Mouse (Mus musculus) c-Kit-positive CD71-positive TER-119-negative erythroid progenitor cells, embryonic 14.5 days (primary cell): ENCODE data around the gene Gm8994.
"Not testable (repeated sequence)": the region's sequence is repeated elsewhere in the genome, so short reads cannot be mapped to it uniquely, and the experiment has no call there.

ENCODE experiments used
- DNase-seq: peaks from one replicate; pipeline ENCODE4 v3.0.0-alpha.2; 2013; ENCODE audit warnings: low read depth

Gm8994 gene

DNA sequence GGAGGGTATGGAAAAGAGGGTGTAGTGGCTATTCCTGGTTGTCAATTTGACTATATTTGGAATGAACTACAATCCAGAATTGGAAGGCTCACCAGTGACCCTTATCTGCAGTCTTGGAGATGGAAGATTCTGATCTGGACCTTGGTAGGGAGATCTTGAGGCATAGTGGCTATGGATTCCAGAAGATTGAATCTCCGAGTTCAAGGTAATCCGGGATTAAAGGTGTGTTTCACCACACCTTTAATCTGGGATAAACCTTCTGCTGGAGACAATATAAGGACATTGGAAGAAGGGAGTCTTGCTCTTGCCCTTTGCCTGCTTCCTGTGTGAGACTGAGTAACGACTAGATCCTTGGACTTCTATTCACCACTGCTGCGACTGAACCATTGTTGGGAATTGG lies at the start of gene Gm8994:
TSS of gene Gm8994 (plus strand) at position 301 of the 400 bp plus-strand sequence.
- DNase-seq = not testable (repeated sequence)

DNA sequence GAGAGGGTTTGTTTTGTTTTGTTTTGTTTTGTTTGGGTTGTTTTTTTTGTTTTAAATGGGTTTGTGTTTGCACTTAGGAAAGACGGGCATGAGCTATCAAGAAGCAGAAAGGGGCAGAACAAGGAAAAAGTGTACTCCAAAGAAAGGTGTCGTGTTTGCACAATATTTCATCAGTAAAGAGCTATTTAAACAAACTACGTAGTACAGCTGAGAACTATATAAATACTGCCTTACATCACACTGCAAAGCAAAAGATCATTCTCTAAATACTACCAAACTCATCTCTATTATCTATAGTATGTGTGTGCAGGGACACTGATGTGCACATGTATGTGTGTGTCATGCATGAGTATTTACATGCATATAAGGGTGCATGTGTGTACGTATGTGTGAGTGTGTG lies 49.7 kb upstream of the Gm8994 start:
- DNase-seq = no peak

DNA sequence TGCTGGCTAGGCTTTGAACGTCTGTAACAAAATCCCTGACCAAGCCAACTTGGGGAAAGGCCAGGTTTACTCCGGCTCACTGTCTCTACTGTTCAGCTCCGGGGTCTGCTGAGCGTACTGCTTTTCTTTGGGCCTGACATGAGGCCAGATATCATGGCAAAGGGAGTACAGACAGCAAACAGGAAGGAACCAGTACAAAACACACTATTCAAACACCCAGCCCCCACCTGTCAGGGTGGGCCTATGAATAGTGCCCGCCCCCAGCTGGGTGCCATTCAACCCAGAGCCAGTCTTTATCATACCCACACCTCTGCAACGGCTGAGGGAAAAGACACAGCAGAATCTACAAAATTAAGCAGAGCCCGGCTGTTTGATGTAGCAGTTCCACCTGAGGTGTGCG lies 42.8 kb upstream of the Gm8994 start:
- DNase-seq = no peak

DNA sequence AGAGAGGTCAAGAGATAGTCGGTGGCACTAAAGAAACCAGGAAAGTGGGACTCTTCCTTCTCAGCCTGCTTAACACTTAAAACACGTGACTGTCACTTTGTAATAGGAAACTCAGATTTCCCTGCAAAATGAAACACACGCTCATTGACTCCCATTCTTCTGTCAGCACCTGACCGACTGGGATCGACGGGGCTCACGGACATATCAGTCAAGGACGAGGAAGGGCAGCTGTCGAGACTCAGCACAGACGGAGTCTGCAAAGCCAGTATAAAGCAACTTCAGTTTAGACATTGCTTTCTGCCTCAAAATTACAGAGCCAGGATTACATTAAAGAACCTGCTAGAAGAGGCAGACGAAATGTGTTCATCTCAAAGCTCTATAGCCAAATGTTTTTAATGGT lies 41.2 kb upstream of the Gm8994 start:
- DNase-seq = no peak

DNA sequence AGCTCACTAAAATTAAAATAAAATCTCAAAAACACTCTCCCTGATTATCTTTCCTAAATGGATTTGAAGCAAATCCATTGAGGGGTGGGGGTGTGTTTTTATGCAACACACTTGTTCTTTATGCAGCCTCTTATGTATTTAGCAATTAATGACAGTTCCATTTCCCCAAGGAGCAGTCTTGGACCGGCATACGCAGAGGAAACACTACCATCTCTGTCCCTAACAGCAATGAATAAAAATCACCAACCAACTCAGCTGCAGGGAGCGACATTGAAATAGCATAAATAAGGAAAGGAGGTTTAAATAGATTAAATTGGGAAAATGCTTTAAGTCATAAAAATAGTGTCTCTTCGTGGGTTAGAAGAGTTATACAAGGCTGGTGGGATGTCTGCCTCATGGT lies 40.8 kb upstream of the Gm8994 start:
- no peak for DNase-seq

DNA sequence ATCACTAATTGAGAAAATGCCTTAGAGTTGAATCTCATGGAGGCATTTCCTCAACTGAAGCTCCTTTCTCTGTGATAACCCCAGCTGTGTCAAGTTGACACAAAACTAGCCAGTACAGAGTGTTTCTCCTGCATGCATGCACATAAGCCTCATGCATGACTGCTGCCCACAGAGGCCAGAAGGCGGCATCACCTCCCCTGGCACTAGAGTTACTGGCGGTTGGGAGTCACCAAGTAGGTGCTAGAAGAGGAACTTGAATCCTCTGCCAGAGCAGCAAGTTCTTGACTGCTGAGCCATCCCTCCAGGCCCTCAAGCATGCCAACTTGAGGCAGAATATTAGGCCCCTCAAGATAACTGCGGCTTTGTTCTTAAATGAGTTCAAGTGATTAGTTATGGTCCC lies 35.9 kb upstream of the Gm8994 start:
- no peak for DNase-seq

DNA sequence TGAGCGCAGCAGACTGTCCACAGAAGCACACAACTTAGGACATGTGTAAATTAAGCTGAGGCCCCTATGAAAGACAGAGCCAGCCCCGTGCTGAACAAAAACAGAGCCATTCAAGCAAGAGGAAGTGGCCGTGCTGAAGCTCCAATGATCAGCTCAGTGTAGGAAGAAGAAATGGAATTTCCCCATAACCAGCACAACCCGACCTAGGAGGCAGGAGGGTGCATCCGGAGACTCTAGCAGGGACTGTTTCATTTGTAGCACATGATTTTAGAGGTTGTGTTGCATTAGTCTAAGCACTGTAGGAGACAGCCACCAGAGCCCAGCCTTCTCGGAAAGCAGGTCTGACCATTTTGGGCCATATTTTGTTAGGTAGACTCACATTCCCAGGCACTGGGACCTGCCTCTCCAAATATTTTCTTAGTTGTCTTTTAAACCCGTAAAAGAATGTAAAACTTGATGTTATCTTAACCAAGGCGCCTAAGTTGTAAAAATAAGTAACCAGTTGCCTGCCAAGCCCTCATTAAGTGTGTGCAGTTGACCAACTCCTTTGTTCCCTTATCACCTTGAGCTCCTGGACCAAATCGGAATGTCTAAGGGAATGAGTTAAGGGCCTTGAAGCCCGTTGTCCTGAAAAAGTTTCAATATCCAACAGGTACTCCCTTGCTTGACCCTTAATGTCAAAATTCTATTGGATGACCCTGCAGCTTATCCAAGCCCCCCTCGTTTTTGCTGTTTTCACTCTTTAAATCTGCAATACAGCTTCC lies 35.2 kb upstream of the Gm8994 start:
- DNase-seq = no peak

DNA sequence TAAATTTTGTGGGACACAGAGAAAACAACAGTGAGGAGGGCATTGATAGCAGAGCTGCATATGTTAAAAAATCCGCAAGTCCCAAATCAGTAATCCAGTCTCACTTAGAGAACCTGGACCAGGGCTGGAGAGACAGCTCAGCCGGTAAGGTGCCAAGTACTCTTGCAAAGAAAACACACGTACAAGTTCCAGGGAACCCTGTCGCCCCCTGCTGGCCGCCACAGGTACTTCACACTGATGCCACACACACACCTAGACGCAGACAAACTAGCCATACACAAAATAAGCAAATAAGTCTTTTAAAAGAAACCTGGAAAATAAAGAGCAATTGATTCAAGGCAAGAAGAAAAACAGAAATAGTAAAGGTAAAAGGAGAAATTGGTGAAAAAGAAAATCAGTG lies 33.6 kb upstream of the Gm8994 start:
- DNase-seq = no peak

DNA sequence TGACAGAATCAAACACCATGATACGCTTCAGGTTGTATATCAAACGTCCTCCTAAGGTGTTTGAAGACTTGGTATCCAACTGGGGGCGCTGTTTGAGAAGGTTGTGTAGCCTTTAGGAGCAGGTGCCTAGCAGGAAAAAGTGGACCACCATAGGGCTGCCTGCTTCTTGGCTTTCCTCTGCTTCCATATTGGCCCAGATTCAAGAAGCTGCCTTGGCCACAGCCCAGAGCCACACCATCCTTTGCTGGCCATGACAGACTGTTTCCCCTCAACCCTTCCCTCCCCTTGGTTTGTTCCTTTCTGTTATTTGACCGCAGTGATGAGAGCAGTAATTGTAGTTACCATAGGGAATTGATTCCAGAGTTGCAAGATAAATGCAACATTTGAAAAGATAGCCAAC lies 31.5 kb upstream of the Gm8994 start:
- no peak for DNase-seq

DNA sequence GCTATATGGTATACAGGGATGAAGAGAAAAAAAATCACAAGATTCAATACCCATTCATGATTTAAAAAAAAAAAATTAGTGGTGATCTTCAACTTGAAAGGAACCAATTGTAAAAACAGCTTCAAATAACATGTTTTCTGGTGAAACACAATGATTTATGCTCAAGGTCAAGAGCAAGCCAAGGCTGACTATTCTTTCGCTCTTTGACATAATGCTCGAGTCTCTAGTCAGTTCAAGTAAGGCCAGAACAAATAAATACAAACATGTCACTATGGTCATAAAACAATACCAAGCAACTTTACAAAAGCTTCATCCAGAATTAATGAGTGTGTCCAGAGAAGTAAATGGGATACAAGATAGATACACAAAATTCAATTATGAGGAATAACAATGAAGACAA lies 31.1 kb upstream of the Gm8994 start:
- DNase-seq = no peak

DNA sequence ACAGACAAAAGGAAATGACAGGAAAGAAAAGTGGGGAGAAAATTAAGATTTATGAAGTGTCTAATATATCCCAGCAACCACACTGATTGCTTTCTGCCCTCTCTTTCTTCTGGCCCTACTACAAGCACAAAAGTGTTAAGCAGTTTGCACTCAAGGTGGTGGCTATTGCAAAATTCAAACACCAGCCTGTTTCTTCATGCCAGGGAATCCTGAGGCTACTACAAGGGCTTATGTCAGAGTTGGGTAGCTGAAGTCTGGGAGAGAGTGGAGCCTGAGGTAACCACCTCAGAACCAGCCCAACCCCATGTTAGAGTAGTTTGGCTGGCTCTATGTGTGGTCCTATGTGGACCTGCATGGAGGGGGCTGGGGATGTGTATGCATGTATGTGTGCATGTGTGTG lies 23.8 kb upstream of the Gm8994 start:
- DNase-seq = no peak

DNA sequence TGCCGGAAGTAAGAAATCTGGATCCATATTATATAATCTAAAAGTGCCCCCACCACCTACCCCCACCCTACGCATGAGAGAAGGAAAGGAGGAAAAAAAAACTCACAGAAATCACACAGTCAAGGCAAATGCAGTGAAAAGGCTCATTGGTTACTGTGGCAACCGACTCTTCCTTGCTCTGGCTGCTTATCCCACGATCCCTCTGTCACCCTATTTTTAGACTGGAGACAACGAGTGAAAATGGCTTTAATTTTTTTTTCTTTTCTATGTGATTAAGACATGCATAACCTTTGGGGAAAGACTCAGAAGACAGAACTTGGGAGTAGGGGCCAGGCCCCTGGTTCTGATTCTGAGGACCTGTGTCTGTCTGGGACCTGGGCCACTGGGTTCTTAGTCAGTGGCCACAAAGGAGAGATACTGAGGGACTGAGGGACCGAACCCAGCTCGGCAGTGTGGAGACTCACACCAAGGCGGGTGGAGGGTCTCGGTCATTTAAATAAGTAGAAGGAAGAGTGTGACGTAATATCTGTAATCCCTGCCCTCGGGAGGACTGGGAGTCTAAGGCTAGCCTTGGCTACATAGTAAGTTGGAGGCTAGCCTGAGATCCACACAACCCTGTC lies 22.9 kb upstream of the Gm8994 start:
- DNase-seq = no peak

DNA sequence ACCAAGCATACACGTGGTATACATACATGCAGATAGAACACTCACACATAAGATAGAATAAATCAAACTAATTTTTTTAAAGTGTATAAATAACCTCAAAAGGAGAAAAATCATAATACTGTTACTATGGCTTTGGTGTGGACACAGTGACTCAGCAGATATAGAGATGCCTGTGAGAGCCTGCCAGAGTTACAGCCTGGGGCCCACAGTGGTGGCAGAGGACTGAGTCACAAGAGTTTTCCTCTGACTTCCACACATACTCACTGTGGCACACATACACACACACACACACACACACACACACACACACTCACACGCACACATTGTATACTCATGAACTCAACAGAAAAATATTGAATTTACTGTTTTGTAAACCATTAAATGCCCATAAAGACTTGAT lies 17.9 kb upstream of the Gm8994 start:
- DNase-seq = no peak

DNA sequence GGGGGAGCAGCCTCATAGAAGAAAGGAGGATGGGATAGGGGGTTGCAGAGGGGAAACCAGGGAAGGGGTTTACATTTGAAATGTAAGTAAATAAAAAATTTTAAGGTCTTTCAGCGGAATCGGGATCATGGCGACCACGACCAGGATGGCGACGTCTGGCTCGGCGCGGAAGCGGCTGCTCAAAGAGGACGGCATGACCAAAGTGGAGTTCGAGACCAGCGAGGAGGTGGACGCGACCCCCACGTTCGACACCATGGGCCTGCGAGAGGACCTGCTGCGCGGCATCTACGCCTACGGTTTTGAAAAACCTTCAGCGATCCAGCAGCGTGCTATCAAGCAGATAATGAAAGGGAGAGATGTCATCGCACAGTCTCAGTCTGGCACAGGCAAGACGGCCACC lies 1.1 kb downstream of the Gm8994 start:
- not testable (repeated sequence) for DNase-seq

DNA sequence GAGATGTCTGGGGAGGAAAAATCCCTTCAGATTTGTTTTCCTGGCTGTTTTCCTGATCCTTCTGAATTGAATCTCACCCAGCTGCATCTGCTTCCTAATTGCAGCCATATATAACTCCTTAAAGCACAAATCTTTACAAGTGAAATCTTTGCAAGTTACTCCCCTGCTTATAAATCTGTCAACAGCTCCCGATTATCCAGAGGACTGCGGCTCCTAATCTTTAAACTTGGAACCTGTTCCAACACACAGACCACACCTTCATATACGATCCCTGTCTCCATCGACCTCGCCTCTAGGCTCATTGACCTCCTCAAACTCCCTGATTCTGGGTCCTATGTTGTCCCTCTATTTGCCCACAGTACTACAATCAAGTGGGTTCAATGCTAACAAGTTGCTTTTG lies 13.3 kb downstream of the Gm8994 start:
- no peak for DNase-seq

DNA sequence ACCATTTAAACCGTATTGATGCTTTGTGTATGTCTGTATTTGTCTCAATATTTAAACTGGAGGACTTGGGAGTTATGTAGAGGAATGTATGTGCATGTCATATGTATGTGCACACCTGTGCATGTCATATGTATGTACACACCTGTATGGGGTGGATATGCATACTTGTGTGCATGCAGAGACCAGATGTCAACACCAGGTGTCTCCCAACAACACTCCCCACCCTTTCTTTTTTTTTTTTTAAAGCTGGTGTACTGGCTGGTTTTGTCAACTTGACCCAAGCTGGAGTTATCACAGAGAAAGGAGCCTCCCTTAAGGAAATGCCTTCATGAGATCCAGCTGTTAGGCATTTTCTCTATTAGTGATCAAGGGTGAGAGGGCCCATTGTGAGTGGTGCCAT lies 13.8 kb downstream of the Gm8994 start:
- no peak for DNase-seq

DNA sequence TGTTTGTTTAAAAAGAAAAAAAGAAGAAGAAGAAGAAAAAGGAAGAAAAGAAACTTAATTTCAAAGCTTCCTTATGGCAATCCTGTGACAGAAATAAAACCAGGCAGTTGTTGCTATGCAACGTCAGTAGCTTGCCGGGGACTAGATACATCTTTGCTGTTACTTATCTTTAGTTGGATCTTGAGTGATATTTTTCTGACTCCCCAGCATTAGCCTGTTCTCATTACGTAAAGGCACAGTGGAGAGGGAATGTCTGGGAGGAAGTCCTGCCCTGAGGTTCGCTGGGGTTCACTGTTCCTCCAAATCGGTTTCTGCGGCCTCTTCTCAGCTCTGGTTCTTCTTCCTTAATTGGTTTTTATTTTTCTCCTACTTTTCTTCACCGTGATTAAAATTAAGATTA lies 16.5 kb downstream of the Gm8994 start:
- DNase-seq = no peak

DNA sequence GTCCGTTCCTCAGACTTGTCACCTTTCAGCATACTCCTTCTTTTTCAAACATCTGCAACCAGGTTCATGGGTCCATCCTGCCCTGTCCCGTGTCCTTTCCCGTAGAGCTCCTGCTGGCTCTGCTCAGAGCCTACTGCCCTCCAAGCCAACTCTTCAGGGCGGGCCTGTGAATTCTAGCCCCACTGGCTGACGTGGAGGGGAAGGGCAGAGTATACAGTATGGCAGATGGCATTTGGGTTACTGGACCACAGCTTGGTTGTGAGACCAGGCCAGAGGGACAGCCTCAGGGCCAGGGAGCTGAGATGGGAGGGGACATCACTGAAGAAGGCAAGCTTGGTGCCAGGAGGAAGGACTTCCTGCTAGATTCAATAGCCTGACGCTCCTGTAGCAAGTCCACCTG lies 17.7 kb downstream of the Gm8994 start:
- no peak for DNase-seq

DNA sequence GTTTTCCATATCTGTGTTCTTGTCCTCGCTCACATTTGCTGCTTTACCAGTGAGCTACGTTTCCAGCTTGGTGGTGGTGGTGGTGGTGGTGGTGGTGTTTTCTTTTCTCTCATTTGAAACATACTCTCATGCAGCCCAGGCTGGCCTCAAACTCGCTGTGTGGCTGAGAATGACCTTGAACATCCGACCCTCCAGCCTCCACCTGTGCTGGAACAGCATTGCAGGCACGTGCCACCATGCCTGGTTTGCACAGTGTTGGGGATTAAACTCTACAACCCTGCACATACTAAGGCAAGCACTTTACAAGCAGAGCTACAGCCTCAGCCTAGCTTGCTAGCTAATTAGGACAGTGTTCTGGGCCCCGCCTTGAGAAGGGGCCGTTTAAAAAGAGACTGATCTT lies 18.3 kb downstream of the Gm8994 start:
- DNase-seq = no peak

DNA sequence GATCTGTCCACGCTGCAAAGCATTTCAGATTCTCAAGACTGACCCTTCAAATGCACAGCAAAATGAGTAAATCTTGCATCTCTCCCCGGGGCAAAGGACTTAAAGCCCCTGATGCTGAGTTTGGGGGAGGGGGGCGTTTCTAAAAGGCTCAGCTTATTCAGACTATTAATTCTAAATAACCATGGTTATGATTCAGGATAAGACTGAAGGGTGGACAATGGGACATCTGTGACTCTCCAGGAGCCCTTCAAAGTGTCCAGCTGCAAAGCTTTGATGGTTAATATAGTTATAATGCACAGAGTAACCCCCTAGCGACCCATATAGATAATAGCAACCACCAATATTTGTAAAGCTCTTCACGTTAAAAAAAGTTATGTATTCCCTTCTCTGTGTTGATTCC lies 19.7 kb downstream of the Gm8994 start:
- no peak for DNase-seq

DNA sequence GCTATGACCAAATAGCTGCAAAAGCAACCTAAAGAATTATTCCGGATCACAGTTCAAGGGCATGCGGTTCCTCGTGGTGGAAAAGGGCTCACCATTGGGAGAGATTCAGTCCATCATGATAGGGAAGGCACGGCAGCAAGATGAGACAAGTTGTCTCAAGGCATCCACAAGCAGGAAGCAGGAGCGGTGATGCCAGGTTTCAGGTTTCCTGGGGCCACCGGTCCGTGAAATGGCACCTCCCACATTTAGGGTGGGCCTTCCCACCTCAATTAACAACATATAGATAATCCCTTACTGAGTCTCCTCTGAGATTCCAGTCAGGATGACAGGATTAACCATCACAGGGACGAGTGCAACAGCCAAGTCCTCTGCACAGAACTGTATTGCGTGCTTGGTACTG lies 20.3 kb downstream of the Gm8994 start:
- DNase-seq = no peak

DNA sequence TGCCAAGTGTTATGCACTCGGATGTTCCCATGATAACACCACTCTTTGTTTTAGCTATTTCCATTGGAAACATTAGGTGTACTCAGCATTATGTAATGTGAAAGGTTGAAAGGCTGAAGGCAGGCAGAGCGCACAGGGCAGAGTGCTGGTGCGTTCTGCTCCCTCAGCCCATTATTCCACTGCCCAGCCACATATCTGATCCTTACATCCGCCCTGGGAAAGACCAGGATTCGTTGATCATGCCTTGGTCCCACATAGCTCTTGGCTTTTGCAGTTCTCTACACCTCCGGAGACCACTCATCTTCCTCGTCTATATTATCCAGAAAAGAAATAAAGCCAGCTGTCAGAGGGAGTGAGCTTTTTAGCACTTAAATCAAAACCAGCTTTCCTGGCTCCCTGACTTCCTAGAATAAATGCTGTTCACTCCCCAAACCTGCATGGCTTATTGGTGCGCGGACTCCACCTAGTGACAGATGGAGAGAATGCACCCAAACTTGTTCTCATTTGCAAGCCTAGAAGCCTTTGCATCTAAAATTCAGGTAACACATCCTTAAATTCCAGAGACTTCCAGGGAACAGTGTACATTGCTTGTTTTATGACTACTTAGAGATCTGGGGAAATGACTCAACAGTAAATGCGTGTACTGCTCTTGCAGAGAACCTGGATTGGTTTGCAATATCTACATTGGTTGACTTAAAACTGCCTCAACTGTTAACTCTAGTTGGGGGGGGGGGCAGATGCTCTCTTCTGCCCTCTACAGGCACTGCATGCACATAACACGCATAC lies 26.3 kb downstream of the Gm8994 start:
- peak; percentile 16 for DNase-seq

DNA sequence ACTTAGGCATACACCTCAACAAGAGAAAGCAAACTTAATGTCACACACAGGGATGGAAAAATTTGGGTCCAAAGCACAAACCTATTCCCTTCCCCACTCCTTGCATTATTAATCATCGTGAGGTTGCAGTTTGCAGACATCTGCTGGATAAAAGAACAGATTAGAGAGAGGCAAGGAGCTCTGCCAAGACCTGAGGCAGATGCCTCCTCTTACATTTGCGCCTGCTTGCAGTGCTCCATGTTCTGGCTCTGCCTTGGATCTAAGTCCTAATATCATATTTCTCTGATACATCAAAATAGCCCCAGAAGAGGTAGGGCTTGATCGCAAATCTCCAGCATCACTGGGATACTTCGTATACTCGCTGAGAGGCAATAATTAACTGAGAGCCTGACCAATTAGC lies 31.1 kb downstream of the Gm8994 start:
- DNase-seq = no peak
